Mouse (Mus musculus): Measurements from ENCODE around the gene Cir1. TPM values are rescaled to one million over a fixed set of nuclear protein-coding genes. Genes with fewer than 3 reads are reported as not detected.

Gene Cir1
- total RNA-seq, 2 experiments from 2014 or later, result 9.9 to 10.0 TPM

GRCm38 (mm10) chr2:73301979-73302378 is 10.5 kb downstream of the Cir1 start:
- DNase-seq, result no peak

- no peak for DNase-seq
Measured at GRCm38 (mm10) chr2:73298841-73299240, 13.7 kb downstream of the Cir1 start.

- DNase-seq, result no peak
Measured at GRCm38 (mm10) chr2:73298154-73298553, 14.3 kb downstream of the Cir1 start.

DNA sequence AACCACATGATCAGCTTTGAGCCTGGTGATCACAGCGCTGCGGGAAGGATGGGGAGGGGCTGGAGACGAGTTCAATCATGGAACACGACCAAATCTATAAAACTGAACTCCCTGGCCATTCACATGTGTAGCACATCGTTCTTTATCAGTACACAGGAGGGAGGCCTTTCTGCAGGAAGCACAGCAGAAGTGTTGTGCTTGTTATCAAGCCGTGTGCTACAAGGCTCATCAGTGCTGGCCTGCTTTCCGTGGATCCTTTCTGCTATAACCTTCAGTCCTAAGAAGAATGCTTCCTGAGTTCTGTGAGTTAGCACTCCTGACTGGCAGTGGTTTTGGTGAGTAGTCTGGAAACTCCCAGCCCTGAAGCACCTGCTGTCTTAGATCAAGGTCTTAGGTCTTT is 17.5 kb downstream of the Cir1 start:
- DNase-seq, result no peak

DNA sequence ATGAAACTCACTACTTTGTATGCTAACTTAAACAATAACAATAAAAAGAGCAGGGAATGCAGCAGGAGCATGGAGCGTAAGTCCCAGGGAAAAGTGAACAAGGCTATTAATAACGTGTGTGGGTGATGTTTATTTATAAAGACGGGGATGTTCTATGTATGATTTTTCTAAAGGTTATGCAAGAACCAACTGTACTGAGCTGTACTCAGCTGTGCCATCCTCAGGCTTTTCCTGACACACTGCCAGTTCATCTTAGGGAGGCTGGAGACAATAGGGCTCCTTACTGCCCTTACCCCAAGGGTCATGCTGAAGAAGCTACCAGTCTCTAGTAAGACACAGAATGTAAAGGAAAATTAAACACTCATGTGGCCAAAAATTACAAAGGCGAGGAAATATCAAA is 21.4 kb downstream of the Cir1 start:
- no peak for DNase-seq

DNA sequence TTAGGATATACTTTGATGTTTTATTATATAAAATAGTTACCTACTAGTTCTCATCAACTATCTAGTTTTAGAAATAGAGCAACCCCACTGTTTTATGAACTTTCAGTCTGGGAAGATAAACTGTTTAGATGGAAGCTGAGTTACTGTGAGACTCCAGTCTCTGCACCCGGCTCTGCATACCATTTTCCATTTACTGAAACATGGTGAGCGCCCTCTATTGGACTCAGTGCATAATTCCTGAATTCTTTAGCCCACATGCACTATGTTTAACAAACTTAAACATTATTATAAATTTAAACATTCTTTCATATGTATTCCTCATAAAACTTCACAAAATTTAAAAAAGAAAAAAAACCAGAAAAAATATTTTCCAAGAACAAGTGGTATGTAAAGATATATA is 26.9 kb downstream of the Cir1 start:
- no peak for DNase-seq

- no peak for DNase-seq
Measured at GRCm38 (mm10) chr2:73281707-73282106, 30.8 kb downstream of the Cir1 start.

GRCm38 (mm10) chr2:73281048-73281661 is 31.3 kb downstream of the Cir1 start:
- no peak for DNase-seq

- DNase-seq, result no peak
Measured at GRCm38 (mm10) chr2:73280356-73281047, 32.0 kb downstream of the Cir1 start.

GRCm38 (mm10) chr2:73279271-73280038 is 33.0 kb downstream of the Cir1 start:
- DNase-seq, result no peak

DNA sequence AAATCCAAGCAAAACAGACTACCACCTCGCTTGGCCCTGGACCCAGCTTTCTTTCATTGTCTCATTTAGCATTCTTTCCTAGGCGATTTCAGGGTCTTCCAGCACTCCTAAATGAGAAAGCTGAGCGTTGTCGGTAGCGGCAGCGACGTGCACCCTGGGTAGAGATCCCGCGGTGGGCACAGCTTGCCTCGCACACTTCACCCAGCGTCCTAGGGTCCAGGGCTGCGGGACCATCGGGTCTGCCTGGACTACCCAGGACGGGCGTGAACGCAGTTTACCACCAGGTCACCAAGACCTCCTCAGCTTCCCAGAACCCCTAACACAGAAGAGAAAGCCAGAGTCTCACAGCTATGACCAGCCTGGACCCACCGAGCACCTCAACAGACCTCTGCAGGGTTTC is 33.6 kb downstream of the Cir1 start:
- no peak for DNase-seq

GRCm38 (mm10) chr2:73278131-73278854 is 34.2 kb downstream of the Cir1 start:
- peak; percentile 78 for DNase-seq

DNA sequence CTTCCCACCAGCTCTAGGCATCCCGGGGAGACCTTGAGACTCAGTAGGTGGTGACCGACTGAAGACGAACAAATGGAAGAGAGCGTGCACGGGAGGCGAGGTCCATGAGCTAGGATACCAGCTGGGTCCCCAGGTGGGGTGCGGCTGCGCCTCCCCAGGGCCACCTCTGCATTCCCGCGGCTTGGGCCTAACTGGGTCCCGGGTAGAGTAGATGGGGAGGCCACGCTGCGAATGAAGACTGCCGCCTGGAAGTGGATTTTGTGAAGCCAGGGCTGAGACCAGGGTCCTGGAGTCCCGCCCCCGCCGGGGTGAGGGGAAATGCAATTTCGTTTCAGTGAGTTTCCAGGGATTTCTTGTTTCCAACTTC is 34.8 kb downstream of the Cir1 start:
- DNase-seq, result no peak

- no peak for DNase-seq
Measured at GRCm38 (mm10) chr2:73277021-73277708, 35.3 kb downstream of the Cir1 start.

DNA sequence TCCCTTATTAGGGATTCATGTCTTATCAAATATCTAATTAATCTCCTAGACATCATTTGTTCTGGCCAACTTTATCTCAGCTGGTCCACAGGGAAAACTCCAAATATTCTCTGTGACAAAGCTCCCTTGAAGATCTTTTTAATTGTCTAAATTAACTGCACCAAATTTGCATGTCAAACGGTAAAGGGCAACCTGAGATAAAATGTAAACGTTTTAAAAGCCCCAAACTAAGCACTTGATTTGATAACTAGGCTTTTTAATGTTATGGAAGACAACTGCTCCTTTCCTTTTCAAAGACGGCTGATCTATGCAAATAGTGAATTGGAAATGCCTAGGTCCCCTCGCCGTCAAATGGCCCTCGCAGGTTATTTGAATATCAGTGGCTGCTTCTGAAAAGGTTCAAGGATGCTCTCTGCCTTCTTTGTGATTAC is 36.3 kb downstream of the Cir1 start:
- DNase-seq, result no peak

DNA sequence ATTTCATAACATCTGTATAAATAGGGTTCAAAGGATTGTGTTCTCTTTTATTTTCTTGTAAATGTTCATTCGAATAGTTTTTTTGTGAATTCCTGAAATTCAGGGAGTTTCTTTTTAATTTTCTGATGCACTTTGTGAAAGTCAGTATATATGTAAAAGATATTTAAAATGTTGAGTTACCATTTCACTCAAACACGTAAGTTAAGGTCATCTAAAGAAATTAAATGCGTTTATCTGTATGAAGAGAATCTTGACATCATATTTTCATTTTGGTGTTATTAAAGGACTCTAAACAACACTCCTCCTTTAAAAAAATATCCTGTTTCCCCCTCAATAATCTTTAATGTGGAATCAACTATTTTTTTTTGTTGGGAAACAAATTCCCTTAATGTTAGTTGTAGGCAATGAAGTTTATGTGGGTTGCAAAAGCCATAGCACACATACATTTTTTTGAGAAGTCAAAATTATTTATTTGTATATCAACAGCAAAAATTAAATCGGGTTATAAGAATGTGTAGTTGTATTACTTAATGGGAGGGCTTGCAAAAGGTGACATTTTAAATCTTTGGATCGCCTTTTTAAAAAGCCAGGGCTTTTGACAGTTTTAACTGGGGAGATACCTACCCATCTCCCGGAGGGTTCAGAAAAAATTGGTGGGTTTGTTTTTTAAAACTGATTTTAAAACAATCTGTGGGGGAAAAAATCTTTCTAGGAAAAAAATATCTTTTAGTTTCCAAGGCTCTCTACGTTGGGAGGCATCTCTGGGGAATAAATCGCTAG is 37.0 kb downstream of the Cir1 start:
- DNase-seq, result no peak

DNA sequence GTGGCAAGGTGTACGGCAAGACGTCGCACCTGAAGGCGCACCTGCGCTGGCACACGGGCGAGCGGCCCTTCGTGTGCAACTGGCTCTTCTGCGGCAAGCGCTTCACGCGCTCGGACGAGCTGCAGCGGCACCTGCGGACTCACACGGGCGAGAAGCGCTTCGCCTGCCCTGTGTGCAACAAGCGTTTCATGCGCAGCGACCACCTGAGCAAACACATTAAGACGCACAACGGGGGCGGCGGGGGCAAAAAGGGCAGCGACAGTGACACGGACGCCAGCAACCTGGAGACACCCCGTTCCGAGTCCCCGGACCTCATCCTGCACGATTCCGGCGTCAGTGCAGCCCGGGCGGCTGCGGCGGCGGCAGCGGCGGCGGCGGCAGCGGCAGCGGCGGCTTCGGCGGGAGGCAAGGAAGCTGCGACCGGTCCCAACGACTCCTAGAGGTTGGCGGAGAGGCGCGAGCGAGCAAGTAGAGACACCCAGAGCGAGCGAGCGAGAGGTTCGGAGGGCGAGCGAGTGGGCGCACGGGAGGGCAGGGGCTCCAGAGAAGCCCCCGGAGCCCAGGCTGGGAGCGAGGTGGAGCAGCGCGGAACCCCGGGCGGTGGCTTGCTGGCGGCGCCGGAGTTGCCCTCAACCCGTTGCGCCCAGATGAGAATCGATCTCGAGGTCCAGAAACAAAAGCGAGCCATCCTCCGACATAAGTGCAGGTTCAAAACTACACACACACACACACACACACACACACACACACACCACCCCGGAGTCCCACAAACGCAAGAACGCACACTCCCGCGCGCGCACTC is 38.2 kb downstream of the Cir1 start:
- no peak for DNase-seq

DNA sequence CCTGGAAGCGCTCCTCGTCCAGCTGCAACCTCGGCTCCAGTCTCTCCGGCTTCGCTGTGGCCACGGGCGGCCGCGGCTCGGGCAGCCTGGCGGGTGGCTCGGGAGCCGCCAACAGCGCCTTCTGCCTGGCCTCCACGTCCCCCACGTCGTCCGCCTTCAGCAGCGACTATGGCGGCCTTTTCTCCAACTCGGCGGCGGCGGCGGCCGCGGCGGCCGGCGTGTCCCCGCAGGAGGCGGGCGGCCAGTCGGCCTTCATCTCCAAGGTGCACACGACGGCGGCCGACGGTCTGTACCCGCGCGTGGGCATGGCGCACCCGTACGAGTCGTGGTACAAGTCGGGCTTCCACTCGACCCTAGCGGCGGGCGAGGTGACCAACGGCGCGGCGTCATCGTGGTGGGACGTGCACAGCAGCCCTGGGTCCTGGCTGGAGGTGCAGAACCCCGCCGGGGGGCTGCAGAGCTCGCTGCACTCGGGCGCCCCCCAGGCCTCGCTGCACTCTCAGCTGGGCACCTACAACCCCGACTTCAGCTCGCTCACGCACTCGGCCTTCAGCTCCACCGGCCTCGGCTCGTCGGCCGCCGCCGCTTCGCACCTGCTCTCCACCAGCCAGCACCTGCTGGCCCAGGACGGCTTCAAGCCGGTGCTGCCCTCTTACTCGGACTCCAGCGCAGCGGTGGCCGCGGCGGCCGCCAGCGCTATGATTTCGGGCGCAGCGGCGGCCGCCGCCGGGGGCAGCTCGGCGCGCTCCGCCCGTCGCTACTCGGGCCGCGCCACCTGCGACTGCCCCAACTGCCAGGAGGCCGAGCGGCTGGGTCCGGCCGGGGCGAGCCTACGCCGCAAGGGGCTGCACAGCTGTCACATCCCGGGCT is 39.0 kb downstream of the Cir1 start:
- no peak for DNase-seq

Data from gastrocnemius, postnatal 25 days (tissue).